Mouse (Mus musculus): ENCODE results near the gene Ppfia3. TPM values are rescaled to one million over a fixed set of nuclear protein-coding genes. Genes with fewer than 3 reads are reported as not detected.
"Not testable (repeated sequence)": the region's sequence is repeated elsewhere in the genome, so short reads cannot be mapped to it uniquely, and the experiment has no call there.

Ppfia3 gene
- total RNA-seq (2021), result 1 to 10 TPM; 1.9 to 3.0 TPM
- long read RNA-seq, experiment 1, partial matches to known transcripts, result 0 of 2 reads
- long read RNA-seq, experiment 1, other reads (novel, unspliced or antisense), result 2 of 2 reads
- long read RNA-seq, experiment 2, full-length matches to known transcripts, result 5 of 7 reads
- long read RNA-seq, experiment 2, partial matches to known transcripts, result 1 of 7 reads
- long read RNA-seq, experiment 2, other reads (novel, unspliced or antisense), result 1 of 7 reads

DNA sequence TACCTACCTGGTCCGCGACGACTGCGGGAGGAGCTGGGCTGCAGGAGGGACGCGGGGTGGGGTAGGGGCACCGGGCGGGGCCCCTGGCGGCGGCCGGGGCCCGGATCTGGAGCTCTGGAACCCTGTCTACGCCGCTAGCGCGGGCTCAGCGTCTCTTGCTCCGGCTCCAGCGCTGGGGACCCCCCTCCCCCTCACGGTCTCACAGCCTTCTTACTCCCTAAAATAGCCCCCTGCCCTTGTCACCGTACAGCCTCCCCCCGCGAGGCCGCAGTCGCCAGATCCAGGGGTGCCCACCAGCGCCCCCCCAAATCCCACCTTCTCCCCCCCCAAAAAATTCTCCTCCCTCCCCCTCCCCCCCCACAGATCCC lies at the start of gene Ppfia3:
Gene Ppfia3 (minus strand): TSS at position 368 of the 368 bp plus-strand sequence.
- DNase-seq, result no peak

DNA sequence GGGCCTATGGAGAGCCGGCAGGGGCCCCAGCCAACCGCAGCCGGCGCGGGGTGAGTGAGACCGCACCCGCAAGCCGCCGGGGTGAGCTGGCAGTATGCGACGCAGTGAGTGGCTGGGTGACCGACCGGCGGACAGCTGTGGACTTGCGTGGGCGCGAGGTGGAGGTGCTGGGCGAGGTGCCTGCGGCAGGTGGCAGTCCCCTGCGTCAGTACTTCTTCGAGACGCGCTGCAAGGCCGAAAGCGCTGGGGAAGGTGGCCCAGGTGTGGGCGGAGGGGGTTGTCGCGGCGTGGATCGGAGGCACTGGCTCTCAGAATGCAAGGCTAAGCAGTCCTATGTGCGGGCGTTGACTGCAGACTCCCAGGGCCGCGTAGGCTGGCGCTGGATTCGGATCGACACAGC lies 48.8 kb upstream of the Ppfia3 start:
- DNase-seq, result no peak

DNA sequence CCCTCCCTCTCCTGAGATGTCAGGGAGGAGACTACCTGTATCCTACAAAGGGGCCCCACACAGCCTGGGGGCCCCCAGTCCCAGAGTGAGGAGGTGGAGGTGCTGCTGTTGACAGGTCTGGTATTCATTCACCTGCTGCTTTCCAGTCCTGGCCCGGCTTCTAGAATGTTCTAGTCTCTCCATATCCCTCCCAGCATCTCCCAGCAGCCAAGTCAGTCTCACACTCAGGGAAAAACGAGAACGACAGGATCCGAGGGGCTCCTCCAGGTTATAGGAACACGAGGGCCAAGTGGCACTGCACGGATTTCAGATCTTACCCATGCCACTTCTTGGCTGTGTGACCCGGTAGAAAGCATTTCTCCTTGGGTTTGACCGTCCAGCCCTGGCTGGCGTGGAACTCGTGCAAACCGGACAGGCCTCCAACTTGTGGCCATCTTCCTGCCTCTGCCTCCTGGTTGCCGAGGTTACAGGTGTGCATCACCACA lies 48.0 kb upstream of the Ppfia3 start:
- no peak for DNase-seq

DNA sequence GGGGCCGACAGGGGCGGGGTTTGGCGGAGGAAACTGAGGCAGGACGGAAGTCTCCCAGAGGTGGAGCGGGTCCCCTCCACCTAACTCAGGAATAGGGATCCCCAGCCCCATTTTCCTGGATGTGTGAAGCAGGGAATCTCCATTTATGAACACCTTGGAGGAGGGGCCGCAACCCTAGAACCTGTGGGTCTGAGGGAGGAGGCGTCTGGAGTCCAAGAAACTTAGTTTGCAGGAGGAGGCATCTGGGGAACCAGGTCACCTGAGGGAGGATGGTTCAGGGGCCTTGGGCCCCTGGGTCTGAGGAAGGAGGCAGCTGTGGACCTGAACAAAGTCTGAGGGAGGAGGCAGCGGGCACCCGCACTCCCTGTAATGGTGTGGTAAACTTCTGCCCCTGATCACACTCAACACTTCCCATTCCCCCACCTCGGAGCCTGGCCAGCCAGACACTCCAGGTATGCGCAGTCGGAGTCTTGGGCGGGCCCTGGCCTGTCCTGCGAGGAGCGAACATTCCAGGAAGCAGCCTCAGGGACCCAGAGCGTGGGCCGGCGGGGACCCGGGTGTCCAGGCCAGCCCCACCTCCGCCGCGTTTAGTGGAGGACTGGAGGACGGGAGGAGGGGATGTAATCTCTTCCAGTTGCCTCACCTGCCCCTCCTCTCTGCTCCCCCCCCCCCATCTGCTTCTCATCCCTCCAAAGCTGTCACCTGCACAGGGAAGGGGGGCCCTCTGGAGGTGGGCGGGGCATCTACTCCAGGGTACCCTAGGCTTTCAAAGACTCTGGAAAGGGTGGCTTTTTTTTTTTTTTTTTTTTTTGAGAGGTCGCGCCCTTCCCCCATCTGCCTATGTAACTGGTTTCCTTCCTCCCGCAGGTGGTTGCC lies 47.3 kb upstream of the Ppfia3 start:
- no peak for DNase-seq

DNA sequence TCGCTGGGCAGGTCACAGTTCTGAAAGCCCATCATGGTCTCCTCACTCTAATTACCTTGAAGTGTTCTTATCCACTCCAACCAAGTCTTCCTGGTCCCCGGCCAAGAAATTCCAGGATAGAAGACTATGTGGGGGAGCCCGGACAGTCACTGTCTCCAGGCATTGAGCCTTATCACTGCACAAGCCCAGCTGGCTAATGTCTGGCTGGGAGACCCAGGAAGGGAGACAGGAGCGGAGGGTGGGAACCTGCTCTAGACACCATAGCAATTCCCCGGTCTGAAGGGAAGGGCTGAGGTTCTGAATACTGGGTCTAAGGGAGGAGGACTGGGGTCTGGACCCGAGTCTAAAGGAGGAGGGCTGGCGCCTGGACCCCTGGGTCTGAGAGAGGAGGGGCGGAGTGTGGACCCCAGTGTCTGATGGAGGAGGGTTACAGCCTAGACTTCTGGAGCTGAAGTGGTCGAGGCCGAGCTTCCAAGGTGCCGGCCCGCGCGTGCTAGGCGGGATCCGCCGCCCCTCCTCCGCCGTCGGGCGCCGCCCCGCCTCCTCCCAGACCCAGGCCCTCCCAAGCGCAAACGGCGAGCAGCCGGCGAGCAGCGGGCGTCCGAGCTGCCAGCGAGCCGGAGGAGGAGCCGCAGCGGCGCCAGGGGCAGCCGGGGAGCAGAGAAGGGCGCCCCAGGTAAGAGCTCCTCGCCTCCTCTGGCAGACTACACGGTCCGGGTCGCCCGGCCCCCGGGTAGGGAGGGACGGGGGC lies 46.5 kb upstream of the Ppfia3 start, which contains the start of gene Ntf5:
Gene Ntf5 (plus strand): TSS at position 583 of the 751 bp plus-strand sequence.
- DNase-seq, result peak; percentile 41

DNA sequence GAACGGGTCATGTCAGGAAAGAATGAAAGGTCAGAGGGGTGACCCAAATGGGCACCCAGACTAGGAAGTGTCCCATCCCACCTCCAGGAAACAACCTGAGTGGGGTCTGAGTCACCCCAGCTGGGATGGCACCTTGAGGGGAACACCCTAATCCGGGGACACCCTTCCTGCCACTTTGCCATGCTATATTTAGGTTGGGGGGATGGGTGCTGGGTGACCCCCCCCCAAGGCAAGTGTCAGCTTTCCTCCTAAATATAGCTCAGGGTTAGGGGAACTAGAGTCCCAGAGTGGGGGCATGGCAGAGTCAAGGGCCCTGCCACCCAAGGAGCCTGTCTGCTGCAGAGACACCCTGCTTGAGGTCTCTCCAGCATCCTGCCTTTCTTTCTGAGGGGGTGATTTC lies 45.6 kb upstream of the Ppfia3 start:
- DNase-seq, result no peak

DNA sequence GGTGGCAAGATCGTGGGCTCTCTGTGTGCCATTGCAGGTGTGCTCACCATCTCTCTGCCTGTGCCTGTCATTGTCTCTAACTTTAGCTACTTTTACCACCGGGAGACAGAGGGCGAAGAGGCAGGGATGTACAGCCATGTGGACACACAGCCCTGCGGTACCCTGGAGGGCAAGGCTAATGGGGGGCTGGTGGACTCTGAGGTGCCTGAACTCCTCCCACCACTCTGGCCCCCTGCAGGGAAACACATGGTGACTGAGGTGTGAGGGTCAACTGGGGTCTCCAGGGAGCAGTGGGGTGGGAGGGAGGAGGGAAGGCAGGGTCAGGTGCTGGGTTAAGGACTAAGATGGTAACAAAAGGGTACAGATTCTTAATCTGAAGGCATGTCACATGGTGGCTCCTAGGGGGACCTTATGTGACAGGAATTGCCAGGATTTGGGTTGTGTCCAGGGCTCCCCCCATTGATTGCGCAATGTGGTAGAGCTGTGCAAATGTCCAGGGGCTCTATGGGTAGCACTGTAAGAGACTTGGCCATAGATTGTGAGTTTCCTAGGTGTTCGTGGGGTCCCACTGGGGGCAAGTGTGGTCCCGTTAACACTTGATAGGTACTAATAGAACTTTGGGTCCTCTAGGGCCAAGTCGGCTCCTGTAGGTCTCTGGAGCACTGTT lies 42.8 kb upstream of the Ppfia3 start:
- DNase-seq, result no peak

DNA sequence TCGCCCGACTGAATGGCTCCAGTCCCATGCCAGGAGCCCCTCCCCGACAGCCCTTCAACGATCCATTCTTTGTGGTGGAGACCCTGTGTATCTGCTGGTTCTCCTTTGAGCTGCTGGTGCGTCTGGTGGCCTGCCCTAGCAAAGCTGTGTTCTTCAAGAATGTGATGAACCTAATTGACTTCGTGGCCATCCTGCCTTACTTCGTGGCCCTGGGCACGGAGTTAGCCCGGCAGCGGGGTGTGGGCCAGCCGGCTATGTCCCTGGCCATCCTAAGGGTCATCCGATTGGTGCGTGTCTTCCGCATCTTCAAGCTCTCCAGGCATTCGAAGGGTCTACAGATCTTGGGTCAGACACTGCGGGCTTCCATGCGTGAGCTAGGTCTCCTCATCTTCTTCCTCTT lies 42.1 kb upstream of the Ppfia3 start:
- DNase-seq, result no peak

DNA sequence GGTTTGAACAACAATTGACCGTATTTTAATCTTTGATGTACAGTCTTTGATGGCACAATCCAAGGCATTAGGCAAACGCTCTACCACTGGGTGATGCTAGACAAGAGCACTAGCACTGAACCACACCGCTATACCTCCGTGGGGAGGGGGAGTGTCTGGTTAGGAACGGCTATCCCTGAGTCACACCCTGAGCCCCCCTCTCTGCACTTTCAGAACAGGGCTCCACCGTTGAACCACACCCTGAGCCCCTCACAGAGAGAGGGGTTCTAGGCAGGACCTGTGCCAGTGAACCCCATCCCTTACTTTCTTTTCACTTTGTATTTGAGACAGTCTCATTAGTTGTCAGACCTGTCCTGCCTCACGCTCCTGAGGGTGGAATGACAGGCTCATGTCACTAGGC lies 41.5 kb upstream of the Ppfia3 start:
- DNase-seq, result no peak

DNA sequence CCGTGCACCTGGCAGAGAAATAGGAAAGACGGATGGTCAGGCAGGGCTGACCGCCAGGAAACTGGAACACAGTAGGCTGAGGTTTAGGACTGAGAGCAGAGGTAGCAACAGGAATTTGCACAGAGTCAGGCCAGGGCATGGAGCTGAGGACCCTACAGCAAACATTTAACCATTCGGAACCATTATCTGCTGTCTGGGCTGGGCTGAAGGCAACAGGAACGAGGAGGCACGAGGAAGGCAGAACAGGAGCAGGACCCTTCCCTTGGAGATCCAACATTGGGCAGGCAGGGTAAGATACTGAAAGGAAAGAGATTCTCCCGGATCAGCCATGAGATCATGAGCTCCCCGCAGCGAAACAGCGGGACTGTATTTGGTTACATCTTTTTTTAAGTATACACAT lies 41.0 kb upstream of the Ppfia3 start:
- no peak for DNase-seq

DNA sequence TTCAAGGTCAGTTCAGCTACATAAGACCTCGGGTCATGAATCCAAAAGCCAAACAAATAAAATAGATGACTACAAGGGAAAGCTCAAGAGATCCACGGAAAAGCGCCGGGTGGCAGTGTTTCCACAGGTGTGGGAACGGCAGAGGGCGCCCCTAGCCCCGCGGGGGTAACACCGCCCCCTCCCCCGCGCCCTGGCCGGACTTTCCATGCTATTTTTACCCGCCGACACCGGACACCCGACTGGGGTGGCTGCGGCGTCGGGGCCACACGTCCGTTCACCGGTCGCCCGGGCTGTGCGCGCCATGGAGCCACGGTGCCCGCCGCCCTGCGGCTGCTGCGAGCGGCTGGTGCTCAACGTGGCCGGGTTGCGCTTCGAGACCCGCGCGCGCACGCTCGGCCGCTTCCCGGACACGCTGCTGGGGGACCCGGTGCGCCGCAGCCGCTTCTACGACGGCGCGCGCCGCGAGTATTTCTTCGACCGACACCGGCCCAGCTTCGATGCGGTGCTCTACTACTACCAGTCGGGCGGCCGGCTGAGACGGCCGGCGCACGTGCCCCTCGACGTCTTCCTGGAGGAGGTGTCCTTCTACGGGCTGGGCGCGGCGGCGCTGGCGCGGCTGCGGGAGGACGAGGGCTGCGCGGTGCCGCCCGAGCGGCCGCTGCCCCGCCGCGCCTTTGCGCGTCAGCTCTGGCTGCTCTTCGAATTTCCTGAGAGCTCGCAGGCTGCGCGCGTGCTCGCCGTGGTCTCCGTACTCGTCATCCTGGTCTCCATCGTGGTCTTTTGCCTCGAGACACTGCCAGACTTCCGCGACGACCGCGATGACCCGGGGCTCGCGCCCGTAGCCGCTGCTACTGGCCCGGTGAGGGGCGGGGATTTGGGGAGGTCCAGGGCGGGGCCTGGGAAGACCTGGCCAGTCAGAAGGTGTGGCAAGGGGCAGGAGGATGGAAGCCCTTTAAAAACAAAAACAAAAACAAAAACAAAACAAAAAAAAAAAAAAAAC lies 39.6 kb upstream of the Ppfia3 start:
- DNase-seq, result peak; percentile 37

DNA sequence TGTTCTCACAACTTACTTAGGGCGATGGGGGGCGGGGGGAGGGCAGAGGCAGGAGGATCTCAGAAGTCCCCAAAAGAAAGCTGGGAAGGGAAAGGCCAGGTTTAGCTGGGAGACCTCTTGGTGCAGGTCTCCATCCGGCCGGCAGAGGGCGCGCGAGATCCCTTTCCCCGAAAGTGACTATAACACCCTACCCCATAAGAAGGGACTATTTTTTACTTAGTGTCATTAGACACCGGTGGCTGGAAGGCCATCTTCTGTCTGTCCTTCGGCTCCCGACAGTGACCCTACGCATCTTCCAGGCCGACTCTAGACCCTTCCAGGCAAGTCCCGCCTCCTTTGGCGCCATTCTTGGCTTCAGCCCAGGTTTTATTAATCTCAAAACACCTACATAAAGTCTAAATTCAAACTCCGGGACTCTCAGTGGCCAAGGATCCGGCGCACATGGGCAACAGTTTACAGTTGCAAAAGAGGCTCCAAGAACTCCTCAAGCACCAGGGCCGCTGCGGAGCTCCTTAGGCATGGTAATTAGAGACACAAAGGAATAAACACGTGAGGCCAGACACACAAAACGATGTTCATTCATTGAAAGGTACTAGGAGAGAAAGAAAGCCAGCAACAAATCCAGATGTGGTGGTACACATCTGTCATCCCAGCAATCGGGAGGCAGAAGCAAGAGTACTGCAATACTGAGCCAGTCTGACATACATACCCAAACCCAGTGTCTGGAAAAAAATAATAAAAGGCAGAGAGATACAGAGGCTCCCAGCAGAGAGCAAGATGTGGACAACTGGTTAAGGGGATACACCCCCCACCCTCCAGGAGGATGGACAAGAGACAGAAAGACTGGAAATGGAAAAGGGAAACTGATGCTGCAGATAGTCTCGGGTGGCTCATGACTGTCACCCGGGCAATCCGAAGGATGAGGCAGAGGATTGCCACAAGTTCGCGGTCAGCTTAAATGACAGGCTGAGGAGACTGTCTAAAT lies 38.6 kb upstream of the Ppfia3 start, which contains the start of gene Kcna7:
Gene Kcna7 (plus strand): TSS at position 563 of the 985 bp plus-strand sequence.
- DNase-seq, result peak; percentile 86

DNA sequence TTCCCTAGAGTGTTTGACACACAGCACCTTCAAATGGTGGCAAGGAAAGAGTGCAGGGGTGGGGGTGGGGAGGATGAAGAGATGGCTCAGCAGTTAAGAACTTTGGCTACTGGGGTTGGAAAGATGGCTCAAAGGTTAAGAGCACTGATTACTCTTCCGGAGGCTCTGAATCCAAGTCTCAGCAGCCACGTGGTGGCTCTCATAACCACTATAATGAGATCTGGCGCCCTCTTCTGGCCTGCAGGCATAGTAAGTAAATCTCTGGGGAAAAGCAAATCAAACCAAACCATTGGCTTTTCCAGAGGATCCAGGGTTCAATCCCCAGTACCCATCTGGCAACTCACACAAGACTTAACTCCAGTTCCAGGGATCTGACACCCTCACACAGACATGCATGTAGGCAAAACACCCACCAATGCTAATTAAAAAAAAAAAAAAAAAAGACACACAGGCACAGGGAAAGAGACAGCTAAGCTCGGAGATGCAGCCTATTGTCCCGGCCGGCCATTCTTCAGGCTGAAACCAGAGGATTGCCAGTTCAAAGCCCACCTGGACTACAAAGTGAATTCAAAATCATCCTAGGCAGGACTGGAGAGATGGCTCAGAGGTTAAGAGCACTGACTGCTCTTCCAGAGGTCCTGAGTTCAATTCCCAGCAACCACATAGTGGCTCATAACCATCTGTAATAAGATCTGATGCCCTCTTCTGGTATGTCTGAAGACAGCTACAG lies 36.9 kb upstream of the Ppfia3 start:
- DNase-seq, result peak; percentile 78

DNA sequence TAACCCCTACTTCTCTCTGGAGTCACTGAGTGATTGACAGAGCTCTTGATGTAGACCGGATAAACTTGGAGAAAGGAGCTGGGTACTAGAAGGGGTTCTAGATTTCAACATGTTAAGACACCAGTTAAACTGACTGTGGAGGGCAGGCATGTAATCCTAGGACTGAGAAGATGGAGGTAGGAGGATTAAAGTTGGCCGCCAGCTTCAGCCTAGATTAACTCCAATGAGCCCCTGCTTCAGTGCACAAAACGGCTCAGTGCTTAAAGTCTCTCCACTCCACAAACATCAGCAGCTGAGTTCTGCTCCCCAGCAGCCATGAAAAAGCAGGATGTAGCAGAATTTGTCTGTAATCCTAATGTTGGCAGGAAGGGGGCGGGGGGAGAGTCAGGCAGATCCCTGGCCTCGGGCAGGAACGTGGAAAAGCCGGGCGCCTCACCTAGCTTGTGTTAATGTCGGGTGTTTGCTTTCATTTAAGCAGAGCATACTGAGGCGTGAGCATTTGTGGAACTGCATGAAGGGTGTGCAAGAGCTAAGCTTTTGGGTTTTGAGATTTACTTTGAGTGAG lies 34.8 kb upstream of the Ppfia3 start:
- no peak for DNase-seq

DNA sequence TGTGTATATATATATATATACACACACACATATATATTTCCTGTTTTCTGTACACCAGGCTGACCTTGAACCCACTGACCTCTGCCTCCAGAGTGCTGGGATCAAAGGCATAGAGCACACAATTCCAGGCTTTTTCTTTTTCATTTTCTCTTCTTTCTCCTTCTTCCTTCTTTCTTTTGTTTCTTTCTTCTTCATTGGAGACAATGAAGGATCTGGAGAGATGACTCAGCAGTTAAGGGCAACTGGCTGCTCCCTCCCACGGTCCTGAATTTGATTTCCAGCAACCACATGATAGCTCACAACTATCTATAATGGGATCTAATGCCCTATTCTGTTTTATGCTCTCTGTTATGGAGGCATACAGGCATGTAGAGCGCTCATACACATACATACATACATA lies 30.0 kb upstream of the Ppfia3 start:
- DNase-seq, result no peak

DNA sequence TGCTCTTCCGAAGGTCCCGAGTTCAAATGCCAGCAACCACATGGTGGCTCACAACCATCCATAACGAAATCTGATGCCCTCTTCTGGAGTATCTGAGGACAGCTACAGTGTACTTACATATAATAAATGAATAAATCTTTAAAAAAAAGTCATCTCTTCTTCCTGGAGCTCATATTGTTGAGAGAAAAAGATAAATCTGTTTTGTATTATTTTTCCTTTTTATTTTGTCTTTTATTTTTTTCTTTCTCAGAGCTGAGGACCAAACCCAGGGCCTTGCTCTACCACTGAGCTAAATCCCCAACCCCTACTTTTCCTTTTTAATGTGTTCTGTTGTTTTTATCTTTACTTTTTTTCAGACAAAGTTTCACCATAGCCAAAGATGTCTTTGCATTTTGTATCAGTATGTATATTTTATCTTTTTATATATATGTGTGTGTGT lies 29.5 kb upstream of the Ppfia3 start:
- DNase-seq, result not testable (repeated sequence)

DNA sequence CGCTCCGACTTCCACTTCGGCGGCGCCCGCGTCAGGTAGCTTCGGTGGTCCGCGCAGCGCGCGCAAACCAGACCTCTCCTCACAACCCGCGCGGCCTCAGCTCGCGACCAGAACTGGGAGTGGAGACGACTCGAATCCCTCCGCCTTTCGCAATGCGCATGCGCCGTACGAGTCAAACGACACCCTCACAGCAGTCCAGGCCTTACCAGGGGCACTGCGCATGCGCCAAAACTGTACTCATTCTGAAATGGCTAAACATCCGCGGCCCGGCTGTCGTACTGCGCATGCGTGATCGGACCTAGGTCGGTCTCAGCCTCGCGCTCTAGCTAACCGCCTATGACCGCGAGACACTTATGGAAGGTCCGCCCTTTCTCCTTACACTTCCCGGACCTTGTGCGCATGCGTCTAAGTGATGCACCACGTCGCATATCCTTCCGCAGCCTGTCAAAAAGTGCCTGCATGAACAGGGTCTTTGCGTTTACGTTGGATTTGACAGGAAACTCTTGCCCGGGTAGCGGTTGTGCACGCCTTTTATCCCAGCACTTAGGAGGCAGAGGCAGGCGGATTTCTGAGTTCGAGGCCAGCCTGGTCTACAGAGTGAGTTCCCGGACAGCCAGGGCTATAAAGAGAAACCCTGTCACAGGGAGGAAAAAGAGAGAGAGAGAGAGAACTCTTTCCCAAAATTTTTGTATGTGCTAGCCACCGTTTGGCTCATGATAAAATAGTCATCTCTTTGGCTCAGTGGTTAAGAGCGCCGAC lies 28.9 kb upstream of the Ppfia3 start, which contains the start of gene Snrnp70:
Gene Snrnp70 (minus strand): TSS at position 165 of the 759 bp plus-strand sequence.
- DNase-seq, result peak; percentile 100
